Mouse (Mus musculus) lung, embryonic 14.5 days (tissue): ENCODE results near the gene Cebpa. TPM values are rescaled to one million over a fixed set of nuclear protein-coding genes. Genes with fewer than 3 reads are reported as not detected.

Experiments
- ATAC-seq: fragments of 200-750 bp; cut with Nextera tagmentation; 2 replicates; pipeline ENCODE4 v1.8.0; 2017; ENCODE audit warnings: mild to moderate bottlenecking, moderate TSS enrichment, moderate library complexity; ENCODE audit not compliant: insufficient read depth
- DNase-seq: peaks from one replicate; pipeline ENCODE4 v3.0.0-alpha.2; 2015
- H3K27ac ChIP-seq: fragments of 300-500 bp; sonication (generic); 2 replicates; pipeline ENCODE4 v1.5.1; 2014; ENCODE audit warnings: low read depth, mild to moderate bottlenecking, moderate library complexity
- H3K27me3 ChIP-seq: fragments of 300-500 bp; sonication (generic); 2 replicates; pipeline ENCODE4 v1.6.1; 2014; ENCODE audit warnings: low read length, control low read depth; ENCODE audit not compliant: insufficient read depth
- H3K36me3 ChIP-seq: fragments of 300-500 bp; sonication (generic); 2 replicates; pipeline ENCODE4 v1.6.1; 2014; ENCODE audit warnings: control low read depth; ENCODE audit not compliant: insufficient read depth
- H3K4me1 ChIP-seq: fragments of 300-500 bp; sonication (generic); 2 replicates; pipeline ENCODE4 v1.6.1; 2014; ENCODE audit warnings: antibody characterized with exemption, control low read depth; ENCODE audit not compliant: insufficient read depth
- H3K4me2 ChIP-seq: fragments of 300-500 bp; sonication (generic); 2 replicates; pipeline ENCODE4 v1.6.1; 2014; ENCODE audit warnings: mild to moderate bottlenecking
- H3K4me3 ChIP-seq: fragments of 300-500 bp; sonication (generic); 2 replicates; pipeline ENCODE4 v1.5.1; 2014; ENCODE audit warnings: low read depth, low read length
- H3K9ac ChIP-seq: fragments of 300-500 bp; sonication (generic); 2 replicates; pipeline ENCODE4 v1.6.1; 2014
- H3K9me3 ChIP-seq: fragments of 300-500 bp; sonication (generic); 2 replicates; pipeline ENCODE4 v1.6.1; 2016; ENCODE audit warnings: low read depth, low read length, control low read depth
- CTCF ChIP-seq: IDR thresholded peaks from 2 replicates; pipeline ENCODE4 v1.5.1; 2016; ENCODE audit warnings: antibody characterized with exemption, low read depth
- WGBS: fragments of 180-500 bp; shearing (Covaris S2); extraction: QIAGEN DNeasy Blood & Tissue Kit; methylation state at CpG from one replicate; pipeline ENCODE4 v1.1.7; 2014; 5-methylcytosine and 5-hydroxymethylcytosine counted together
- polyA plus RNA-seq: library from polyadenylated mRNA; unstranded; fragments of >200 nt; fragmentation: Nextera tagmentation; extraction: Ambion mirVana; gene quantifications from 2 replicates; pipeline ENCODE4 v1.2.1, GENCODE M21; 2014

Gene Cebpa
- polyA plus RNA-seq, 1 experiment from 2014 or later = 5.1 TPM

- no peak for DNase-seq
- 45% methylated on average over 9 of the region's 9 CpGs for WGBS
- Histone ChIP-seq H3K4me1 (peaks cover 22% of the 10 kb centered on the region), H3K9me3 (no peaks in the 10 kb centered on the region), H3K4me2 (no peak overlapping the region), H3K36me3 (no peaks in the 10 kb centered on the region), H3K4me3 (no peak overlapping the region), H3K27me3 (no peaks in the 10 kb centered on the region), H3K9ac (no peak overlapping the region), H3K27ac (no peak overlapping the region)
- no peak for ATAC-seq
- TF ChIP-seq CTCF = no peak
Observed at GRCm38 (mm10) chr7:35145068-35145467, 26.0 kb downstream of the Cebpa start.

- no peak overlapping the region for H3K9ac ChIP-seq
- no peaks in the 10 kb centered on the region for H3K27me3 ChIP-seq
- H3K4me3 ChIP-seq = no peak overlapping the region
- TF ChIP-seq CTCF = no peak
- ATAC-seq (no peak), DNase-seq (no peak)
- peaks cover 16% of the 10 kb centered on the region for H3K4me1 ChIP-seq
- H3K36me3 ChIP-seq = no peaks in the 10 kb centered on the region
- WGBS = 68% methylated on average over 10 of the region's 10 CpGs
- no peak overlapping the region for H3K4me2 ChIP-seq
- no peaks in the 10 kb centered on the region for H3K9me3 ChIP-seq
- no peak overlapping the region for H3K27ac ChIP-seq
Observed at GRCm38 (mm10) chr7:35146269-35146668, 27.2 kb downstream of the Cebpa start.

DNA sequence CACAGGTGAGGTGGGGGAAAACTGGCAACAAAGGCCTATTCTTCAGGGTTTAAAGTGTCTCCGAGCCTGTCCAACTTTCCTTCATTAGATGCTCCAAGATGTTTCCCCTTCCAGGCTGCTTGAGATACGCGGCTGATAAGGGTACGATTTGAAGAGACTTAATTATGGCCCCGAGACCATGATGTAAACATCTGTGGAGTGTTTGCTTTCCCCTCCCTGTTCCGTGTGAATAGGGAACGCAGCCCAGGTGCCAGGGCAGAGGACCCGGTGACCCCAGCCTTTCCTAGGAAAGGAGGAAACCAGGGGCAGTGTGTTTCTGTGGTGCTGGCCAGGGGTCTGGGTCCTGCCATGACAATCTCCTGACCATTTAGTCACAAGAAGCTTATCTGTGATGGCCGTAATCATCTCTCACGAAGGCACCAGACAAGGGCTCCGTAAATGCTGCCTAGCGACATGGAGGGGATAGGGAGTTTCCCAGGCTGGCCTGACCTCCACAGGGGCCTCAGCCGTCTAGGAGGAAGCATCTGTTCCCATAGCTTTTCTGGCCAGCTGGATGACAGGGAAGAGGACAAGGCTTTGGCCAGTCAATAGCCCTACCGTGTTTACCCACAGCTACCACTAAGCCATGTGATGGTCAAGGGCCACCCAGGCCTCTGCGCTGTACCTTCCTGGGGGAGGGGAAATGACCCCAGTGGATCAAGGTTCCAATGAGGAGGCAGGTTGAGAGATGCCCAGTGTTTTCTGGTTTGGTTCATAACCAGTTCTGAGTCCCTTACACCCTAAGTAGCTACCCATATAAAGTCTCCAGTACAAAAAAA, 30.7 kb downstream of the Cebpa start:
- no peaks in the 10 kb centered on the region for H3K9me3 ChIP-seq
- no peak overlapping the region for H3K9ac ChIP-seq
- H3K27ac ChIP-seq = no peak overlapping the region
- 25% methylated on average over 15 of the region's 15 CpGs for WGBS
- H3K27me3 ChIP-seq = no peaks in the 10 kb centered on the region
- ATAC-seq = no peak
- no peaks in the 10 kb centered on the region for H3K36me3 ChIP-seq
- no peak for DNase-seq
- H3K4me2 ChIP-seq = no peak overlapping the region
- no peak overlapping the region for H3K4me3 ChIP-seq
- TF ChIP-seq CTCF = no peak
- peaks cover 8% of the 10 kb centered on the region; the same call in 1 of the 2 replicates for H3K4me1 ChIP-seq

DNA sequence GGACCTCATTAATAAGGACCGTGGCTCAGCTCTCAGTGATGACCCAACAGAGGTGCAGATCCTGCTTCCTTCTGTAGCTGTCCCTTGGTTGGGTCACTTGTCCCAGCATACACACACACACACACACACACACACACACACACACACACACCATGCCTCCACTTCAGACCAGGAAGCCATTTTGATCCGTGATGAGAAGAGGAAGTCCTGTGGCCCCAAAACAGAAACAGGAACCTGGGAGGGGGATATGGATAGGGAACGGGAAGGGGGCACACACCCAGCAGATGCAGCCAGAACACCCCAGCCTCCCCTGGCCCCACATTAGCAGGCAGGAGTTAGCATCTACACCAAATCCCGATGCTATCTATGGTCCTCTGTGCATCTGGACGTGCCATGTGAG, 31.8 kb downstream of the Cebpa start:
- no peak for TF ChIP-seq CTCF
- H3K4me3 ChIP-seq = no peak overlapping the region
- ATAC-seq = no peak
- no peaks in the 10 kb centered on the region for H3K9me3 ChIP-seq
- 64% methylated on average over 5 of the region's 5 CpGs for WGBS
- no peak for DNase-seq
- H3K27me3 ChIP-seq = no peaks in the 10 kb centered on the region
- no peak overlapping the region for H3K9ac ChIP-seq
- H3K27ac ChIP-seq = no peak overlapping the region
- peaks cover 8% of the 10 kb centered on the region; the same call in 1 of the 2 replicates for H3K4me1 ChIP-seq
- no peaks in the 10 kb centered on the region for H3K36me3 ChIP-seq
- H3K4me2 ChIP-seq = no peak overlapping the region

DNA sequence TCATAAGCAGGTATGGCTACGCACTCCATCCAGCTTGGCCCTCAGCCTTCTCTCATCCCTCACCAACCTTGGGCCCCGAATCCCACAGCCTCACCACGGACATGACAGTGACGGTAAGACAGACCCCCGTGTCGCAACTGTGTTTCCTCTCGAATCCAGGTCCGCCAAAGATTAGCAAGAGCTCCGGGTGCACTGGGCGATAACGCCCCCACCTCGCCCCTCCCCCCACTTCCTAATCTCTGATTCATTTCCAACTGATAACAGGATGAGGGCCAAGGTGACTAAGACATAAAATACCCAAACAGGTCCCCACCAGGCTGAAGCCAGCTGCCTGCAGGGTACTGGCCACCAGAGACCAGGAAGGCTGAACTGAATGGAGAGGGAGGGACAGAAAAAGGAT, 35.4 kb downstream of the Cebpa start:
- Histone ChIP-seq H3K9ac (no peak overlapping the region), H3K27ac (no peak overlapping the region), H3K4me2 (no peak overlapping the region), H3K27me3 (no peaks in the 10 kb centered on the region), H3K9me3 (no peaks in the 10 kb centered on the region), H3K4me1 (peaks cover 4% of the 10 kb centered on the region; the same call in 1 of the 2 replicates), H3K4me3 (no peak overlapping the region), H3K36me3 (no peaks in the 10 kb centered on the region)
- 58% methylated on average over 12 of the region's 12 CpGs for WGBS
- no peak for TF ChIP-seq CTCF
- DNase-seq = no peak
- no peak for ATAC-seq

- Histone ChIP-seq H3K27ac (no peak overlapping the region), H3K36me3 (no peaks in the 10 kb centered on the region), H3K4me1 (no peaks in the 10 kb centered on the region), H3K27me3 (no peaks in the 10 kb centered on the region), H3K9ac (no peak overlapping the region), H3K4me3 (no peak overlapping the region), H3K4me2 (no peak overlapping the region), H3K9me3 (no peaks in the 10 kb centered on the region)
- DNase-seq (no peak), ATAC-seq (no peak)
- no peak for TF ChIP-seq CTCF
- WGBS = 59% methylated on average over 16 of the region's 16 CpGs
Observed at GRCm38 (mm10) chr7:35156561-35157477, 37.7 kb downstream of the Cebpa start.

DNA sequence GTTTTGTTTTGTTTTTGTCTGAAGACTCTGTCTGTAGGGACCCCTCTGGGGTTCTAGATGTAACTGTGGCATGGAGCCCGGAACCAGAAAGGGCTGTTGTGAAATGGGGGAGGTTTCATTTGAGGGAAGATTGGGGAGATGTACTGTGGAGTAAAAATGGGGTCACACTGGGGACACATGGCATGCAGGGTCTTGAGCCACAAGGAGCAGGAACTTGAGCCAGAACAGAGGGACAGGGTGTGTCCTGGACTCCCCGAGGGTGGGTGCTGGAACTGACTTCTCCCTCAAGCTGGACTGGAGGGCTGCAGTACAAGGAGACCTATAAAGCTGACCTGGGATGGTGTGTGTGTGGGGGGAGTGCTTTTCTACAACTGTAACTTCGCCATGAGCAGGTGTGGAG, 38.4 kb downstream of the Cebpa start:
- no peak for DNase-seq
- H3K4me1 ChIP-seq = no peaks in the 10 kb centered on the region
- 65% methylated on average over 3 of the region's 3 CpGs for WGBS
- H3K4me2 ChIP-seq = no peak overlapping the region
- ATAC-seq = no peak
- TF ChIP-seq CTCF = no peak
- no peaks in the 10 kb centered on the region for H3K9me3 ChIP-seq
- H3K36me3 ChIP-seq = no peaks in the 10 kb centered on the region
- H3K27me3 ChIP-seq = no peaks in the 10 kb centered on the region
- H3K27ac ChIP-seq = no peak overlapping the region
- H3K9ac ChIP-seq = no peak overlapping the region
- no peak overlapping the region for H3K4me3 ChIP-seq
